Mouse (Mus musculus): ENCODE measurements around the gene 9130019O22Rik. TPM values are rescaled to one million over a fixed set of nuclear protein-coding genes. Genes with fewer than 3 reads are reported as not detected.
"Not testable (repeated sequence)": the region's sequence is repeated elsewhere in the genome, so short reads cannot be mapped to it uniquely, and the experiment has no call there.

9130019O22Rik gene
- total RNA-seq, 2 experiments from 2014 or later, result 3.4 to 3.5 TPM

GRCm38 (mm10) chr7:127342332-127342731, 44.6 kb downstream of the 9130019O22Rik start:
- DNase-seq (ENCODE audit: low spot score in 2 of 2), result no peak

- not testable (repeated sequence) for DNase-seq (ENCODE audit: low spot score in 2 of 2)
Observed at GRCm38 (mm10) chr7:127341861-127342260, 45.1 kb downstream of the 9130019O22Rik start.

- no peak for DNase-seq (ENCODE audit: low spot score in 2 of 2)
Observed at GRCm38 (mm10) chr7:127341356-127341755, 45.6 kb downstream of the 9130019O22Rik start.

GRCm38 (mm10) chr7:127337636-127338035, 49.3 kb downstream of the 9130019O22Rik start:
- DNase-seq (ENCODE audit: low spot score in 2 of 2), result no peak

- DNase-seq (ENCODE audit: low spot score in 2 of 2), result no peak
Observed at GRCm38 (mm10) chr7:127335604-127336003, 51.4 kb downstream of the 9130019O22Rik start.

- DNase-seq (ENCODE audit: low spot score in 2 of 2), result no peak
Observed at GRCm38 (mm10) chr7:127333240-127333639, 53.7 kb downstream of the 9130019O22Rik start.

Other genes starting within 250 kb of the 9130019O22Rik start
- under 1 TPM; 0.25 to 0.30 TPM for gene Spn, start 249.3 kb downstream of the 9130019O22Rik start, total RNA-seq (2021)
- gene Cd2bp2, start 191.1 kb downstream of the 9130019O22Rik start, total RNA-seq (2021), result 100 to 1,000 TPM in 1 of 2 experiments, 10 to 100 TPM in 1; 87.8 to 105 TPM
- 100 to 1,000 TPM in 1 of 2 experiments, 10 to 100 TPM in 1; 93.5 to 106 TPM for gene Tbc1d10b, start 178.7 kb downstream of the 9130019O22Rik start, total RNA-seq (2021)
- 1 to 10 TPM; 1.7 to 2.2 TPM for gene Mylpf, start 178.3 kb downstream of the 9130019O22Rik start, total RNA-seq (2021)
- gene Zfp553, start 154.1 kb downstream of the 9130019O22Rik start, total RNA-seq (2021), result 10 to 100 TPM; 22.4 TPM
- gene Sept1, start 154.0 kb downstream of the 9130019O22Rik start, total RNA-seq (2021), result 1 to 10 TPM; 5.9 to 7.9 TPM
- 10 to 100 TPM; 62.6 to 66.0 TPM for gene Zfp771, start 142.9 kb downstream of the 9130019O22Rik start, total RNA-seq (2021)
- 10 to 100 TPM; 22.0 to 22.8 TPM for gene Dctpp1, start 126.5 kb downstream of the 9130019O22Rik start, total RNA-seq (2021)
- gene Sephs2, start 113.1 kb downstream of the 9130019O22Rik start, total RNA-seq (2021), result 10 to 100 TPM; 35.0 to 38.6 TPM
- gene Itgal, start 90.9 kb downstream of the 9130019O22Rik start, total RNA-seq (2021), result under 1 TPM; 0.18 to 0.30 TPM
- 10 to 100 TPM; 11.3 to 13.6 TPM for gene Zfp768, start 41.6 kb downstream of the 9130019O22Rik start, total RNA-seq (2021)
- 1 to 10 TPM; 6.3 to 7.5 TPM for gene Zfp747, start 11.1 kb downstream of the 9130019O22Rik start, total RNA-seq (2021)
- 1 to 10 TPM; 6.0 to 7.9 TPM for gene E430018J23Rik, start 6.5 kb upstream of the 9130019O22Rik start, total RNA-seq (2021)
- gene Zfp764, start 19.7 kb upstream of the 9130019O22Rik start, total RNA-seq (2021), result 1 to 10 TPM; 3.8 to 3.9 TPM
- gene Zfp688, start 34.9 kb upstream of the 9130019O22Rik start, total RNA-seq (2021), result 10 to 100 TPM; 14.7 to 15.5 TPM
- gene Zfp689, start 62.0 kb upstream of the 9130019O22Rik start, total RNA-seq (2021), result 1 to 10 TPM; 6.0 to 6.5 TPM
- 10 to 100 TPM; 27.4 to 30.4 TPM for gene Prr14, start 72.4 kb upstream of the 9130019O22Rik start, total RNA-seq (2021)
- gene Fbrs, start 92.0 kb upstream of the 9130019O22Rik start, total RNA-seq (2021), result 10 to 100 TPM; 55.7 to 58.5 TPM
- 100 to 1,000 TPM; 103 to 108 TPM for gene Srcap, start 124.8 kb upstream of the 9130019O22Rik start, total RNA-seq (2021)
- gene Gm42715, start 132.4 kb upstream of the 9130019O22Rik start, total RNA-seq (2021), result 1 to 10 TPM; 7.6 to 9.2 TPM
- 1 to 10 TPM in 1 of 2 experiments, not detected in 1; 1.6 TPM for gene Tmem265, start 174.2 kb upstream of the 9130019O22Rik start, total RNA-seq (2021)
- 10 to 100 TPM; 76.7 to 80.5 TPM for gene Phkg2, start 186.2 kb upstream of the 9130019O22Rik start, total RNA-seq (2021)
- 10 to 100 TPM in 1 of 2 experiments, 1 to 10 TPM in 1; 9.5 to 10.4 TPM for gene Ccdc189, start 201.4 kb upstream of the 9130019O22Rik start, total RNA-seq (2021)
- gene Rnf40, start 201.6 kb upstream of the 9130019O22Rik start, total RNA-seq (2021), result 10 to 100 TPM; 67.4 to 67.9 TPM
- 10 to 100 TPM; 20.1 to 21.6 TPM for gene Zfp629, start 228.6 kb upstream of the 9130019O22Rik start, total RNA-seq (2021)